Mouse (Mus musculus) embryonic facial prominence, embryonic 13.5 days (tissue): Measurements from ENCODE around the gene Rps21. TPM values are rescaled to one million over a fixed set of nuclear protein-coding genes. Genes with fewer than 3 reads are reported as not detected.

Source experiments
- ATAC-seq: fragments of 200-750 bp; cut with Nextera tagmentation; 2 replicates; pipeline ENCODE4 v1.8.0; 2017; ENCODE audit warnings: low read depth; ENCODE audit not compliant: insufficient number of reproducible peaks, insufficient read depth, low FRiP score, low TSS enrichment
- H3K27ac ChIP-seq: fragments of 300-500 bp; sonication (generic); 2 replicates; pipeline ENCODE4 v1.5.1; 2015; ENCODE audit warnings: moderate library complexity, mild to moderate bottlenecking, inconsistent platforms
- H3K27me3 ChIP-seq: fragments of 300-500 bp; sonication (generic); 2 replicates; pipeline ENCODE4 v1.6.1; 2015; ENCODE audit warnings: mild to moderate bottlenecking, inconsistent platforms
- H3K36me3 ChIP-seq: fragments of 300-500 bp; sonication (generic); 2 replicates; pipeline ENCODE4 v1.6.1; 2015; ENCODE audit warnings: mild to moderate bottlenecking, inconsistent platforms
- H3K4me1 ChIP-seq: fragments of 300-500 bp; sonication (generic); 2 replicates; pipeline ENCODE4 v1.6.1; 2015; ENCODE audit warnings: inconsistent platforms
- H3K4me2 ChIP-seq: fragments of 300-500 bp; sonication (generic); 2 replicates; pipeline ENCODE4 v1.6.1; 2015; ENCODE audit warnings: moderate library complexity, mild to moderate bottlenecking, inconsistent platforms
- H3K4me3 ChIP-seq: fragments of 300-500 bp; sonication (generic); 2 replicates; pipeline ENCODE4 v1.5.1; 2015; ENCODE audit warnings: mild to moderate bottlenecking, inconsistent platforms
- H3K9ac ChIP-seq: fragments of 300-500 bp; sonication (generic); 2 replicates; pipeline ENCODE4 v1.6.1; 2015; ENCODE audit warnings: mild to moderate bottlenecking, inconsistent platforms
- H3K9me3 ChIP-seq: fragments of 300-500 bp; sonication (generic); 2 replicates; pipeline ENCODE4 v1.6.1; 2016; ENCODE audit warnings: inconsistent platforms
- WGBS: fragments of 180-500 bp; shearing (Covaris S2); methylation state at CpG from one replicate; pipeline ENCODE4 v1.1.7; 2015; ENCODE audit warnings: mixed read lengths; 5-methylcytosine and 5-hydroxymethylcytosine counted together
- polyA plus RNA-seq: library from polyadenylated mRNA; unstranded; fragments of >200 nt; fragmentation: Nextera tagmentation; extraction: Ambion mirVana; gene quantifications from 2 replicates; pipeline ENCODE4 v1.2.1, GENCODE M21; 2015

The Rps21 gene
- polyA plus RNA-seq, 1 experiment from 2014 or later = 689 TPM

GRCm38 (mm10) chr2:180230482-180230881, 26.7 kb upstream of the Rps21 start:
- H3K4me1 ChIP-seq = peaks cover 49% of the 10 kb centered on the region

GRCm38 (mm10) chr2:180233101-180233904, 23.9 kb upstream of the Rps21 start:
- H3K9ac ChIP-seq = no peak overlapping the region
- no peak overlapping the region for H3K4me2 ChIP-seq
- no peaks in the 10 kb centered on the region for H3K36me3 ChIP-seq
- H3K4me3 ChIP-seq = no peak overlapping the region
- ATAC-seq = no peak
- no peaks in the 10 kb centered on the region for H3K9me3 ChIP-seq
- H3K27me3 ChIP-seq = no peaks in the 10 kb centered on the region; the same call in 1 of the 2 replicates
- peaks cover 34% of the 10 kb centered on the region for H3K4me1 ChIP-seq
- H3K27ac ChIP-seq = no peak overlapping the region
- 86% methylated on average over 7 of the region's 7 CpGs for WGBS

More at GRCm38 (mm10) chr2:180230482-180230881, 26.7 kb upstream of the Rps21 start:
- H3K36me3 ChIP-seq = no peaks in the 10 kb centered on the region
- H3K9ac ChIP-seq = peak overlapping the region; percentile 27; the same call in 1 of the 2 replicates
- H3K4me2 ChIP-seq = no peak overlapping the region
- H3K4me3 ChIP-seq = no peak overlapping the region
- peaks cover 24% of the 10 kb centered on the region for H3K27me3 ChIP-seq
- H3K9me3 ChIP-seq = no peaks in the 10 kb centered on the region
- no peak overlapping the region for H3K27ac ChIP-seq
- no peak for ATAC-seq
- WGBS = 37% methylated on average over 4 of the region's 4 CpGs

GRCm38 (mm10) chr2:180234353-180234752, 22.8 kb upstream of the Rps21 start:
- no peak overlapping the region for H3K4me2 ChIP-seq
- 81% methylated on average over 8 of the region's 8 CpGs for WGBS
- no peak overlapping the region for H3K4me3 ChIP-seq
- no peaks in the 10 kb centered on the region for H3K27me3 ChIP-seq
- H3K9ac ChIP-seq = no peak overlapping the region
- H3K36me3 ChIP-seq = no peaks in the 10 kb centered on the region
- no peaks in the 10 kb centered on the region for H3K9me3 ChIP-seq
- no peak for ATAC-seq
- peak overlapping the region; percentile 82 for H3K27ac ChIP-seq
- H3K4me1 ChIP-seq = peaks cover 28% of the 10 kb centered on the region

- no peak overlapping the region for H3K4me3 ChIP-seq
- peak overlapping the region; percentile 82 for H3K27ac ChIP-seq
- H3K4me2 ChIP-seq = peak overlapping the region; percentile 0; the same call in 1 of the 2 replicates
- no peaks in the 10 kb centered on the region for H3K27me3 ChIP-seq
- peak; percentile 60; the same call in 1 of the 2 replicates for ATAC-seq
- peaks cover 28% of the 10 kb centered on the region for H3K4me1 ChIP-seq
- H3K9ac ChIP-seq = no peak overlapping the region
- 49% methylated on average over 6 of the region's 6 CpGs for WGBS
- H3K36me3 ChIP-seq = no peaks in the 10 kb centered on the region
- no peaks in the 10 kb centered on the region for H3K9me3 ChIP-seq
These were observed 22.2 kb upstream of the Rps21 start for GRCm38 (mm10) chr2:180234980-180235379.

GRCm38 (mm10) chr2:180235788-180236187, 21.4 kb upstream of the Rps21 start:
- Histone ChIP-seq H3K4me3 (no peak overlapping the region), H3K9ac (no peak overlapping the region), H3K4me2 (no peak overlapping the region), H3K27me3 (no peaks in the 10 kb centered on the region), H3K4me1 (peaks cover 24% of the 10 kb centered on the region), H3K9me3 (no peaks in the 10 kb centered on the region), H3K27ac (peak overlapping the region; percentile 82), H3K36me3 (no peaks in the 10 kb centered on the region)
- 75% methylated on average over 4 of the region's 4 CpGs for WGBS
- no peak for ATAC-seq

DNA sequence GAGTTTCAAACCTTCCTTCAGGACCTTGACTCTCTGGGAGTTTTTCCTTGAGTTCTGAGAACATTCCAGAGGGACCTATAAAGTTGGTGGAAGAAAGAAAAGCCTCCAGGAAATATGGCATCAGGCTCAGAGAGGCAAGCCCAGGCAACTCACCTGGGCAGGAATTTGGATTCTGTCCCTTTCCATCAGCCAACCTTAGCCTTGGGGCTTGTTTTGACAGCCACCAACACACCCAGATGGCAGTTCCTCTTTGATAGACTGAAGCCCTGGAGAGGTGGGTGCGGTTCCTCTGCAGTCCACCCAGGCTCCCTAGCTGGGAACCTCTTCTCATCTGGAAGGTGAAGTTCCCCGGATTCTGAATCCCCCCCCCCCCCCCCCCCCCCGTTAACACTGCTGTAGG, 20.7 kb upstream of the Rps21 start:
- Histone ChIP-seq H3K4me3 (no peak overlapping the region), H3K36me3 (no peaks in the 10 kb centered on the region), H3K27me3 (no peaks in the 10 kb centered on the region), H3K9ac (no peak overlapping the region), H3K4me1 (peaks cover 24% of the 10 kb centered on the region), H3K4me2 (no peak overlapping the region), H3K27ac (peak overlapping the region; percentile 82), H3K9me3 (0 out of 2 replicates have a peak, but pooled peaks cover under 1% of the 10 kb centered on the region)
- no peak; the same call in 1 of the 2 replicates for ATAC-seq
- WGBS = 46% methylated on average over 3 of the region's 3 CpGs

DNA sequence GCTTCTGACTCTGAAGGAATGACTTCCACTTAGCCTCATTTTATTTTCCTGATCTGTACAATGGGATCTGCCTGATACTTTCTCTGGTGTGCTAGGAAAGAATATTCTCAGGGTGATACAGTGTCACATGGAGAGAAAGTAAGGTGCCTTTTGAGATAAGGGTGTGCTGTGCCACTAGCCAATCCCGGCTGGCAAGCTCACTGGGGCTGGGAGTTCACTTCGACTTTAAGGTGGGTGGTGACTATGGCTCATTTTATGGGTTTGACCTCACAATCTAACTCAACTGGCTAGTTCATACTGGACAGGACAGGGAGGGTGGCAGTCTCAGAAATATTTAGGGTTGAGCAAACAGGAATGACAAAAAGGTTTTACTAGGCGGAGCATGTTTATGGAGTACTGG, 20.2 kb upstream of the Rps21 start:
- Histone ChIP-seq H3K27ac (no peak overlapping the region), H3K36me3 (no peaks in the 10 kb centered on the region), H3K4me3 (no peak overlapping the region), H3K27me3 (no peaks in the 10 kb centered on the region), H3K4me2 (no peak overlapping the region), H3K9ac (no peak overlapping the region), H3K9me3 (0 out of 2 replicates have a peak, but pooled peaks cover 5% of the 10 kb centered on the region), H3K4me1 (peaks cover 24% of the 10 kb centered on the region)
- 85% methylated on average over 3 of the region's 3 CpGs for WGBS
- ATAC-seq = no peak

DNA sequence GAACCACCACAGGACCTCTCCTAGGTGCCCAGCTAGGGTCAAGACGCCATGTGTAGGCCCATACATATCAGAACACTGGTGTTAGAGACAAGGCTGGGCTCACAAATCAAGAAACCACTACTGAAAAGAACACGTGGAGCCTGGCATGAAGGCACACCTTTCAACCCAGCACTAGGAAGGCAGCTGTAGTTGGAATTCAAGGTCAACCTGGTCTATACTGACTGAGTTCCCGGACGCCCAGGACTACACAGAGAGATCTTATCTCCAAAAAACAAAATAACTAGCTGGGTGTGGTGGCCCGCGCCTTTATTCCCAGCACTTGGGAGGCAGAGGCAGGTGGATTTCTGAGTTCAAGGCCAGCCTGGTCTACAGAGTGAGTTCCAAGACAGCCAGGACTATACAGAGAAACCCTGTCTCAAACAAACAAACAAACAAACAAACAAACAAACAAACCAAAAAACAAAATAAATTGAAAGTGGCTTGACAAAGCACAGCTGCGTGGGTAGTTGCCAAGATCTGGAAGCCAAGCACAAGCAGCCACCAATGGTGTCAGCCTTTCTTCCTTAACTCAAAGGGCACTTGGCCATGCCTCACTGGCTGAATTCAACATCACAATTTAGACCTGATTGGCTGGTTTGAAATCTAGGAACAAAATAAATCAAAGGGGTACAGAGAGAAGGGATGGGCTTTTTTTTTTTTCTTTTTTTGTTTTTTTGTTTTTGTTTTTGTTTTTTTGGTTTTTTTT, 19.4 kb upstream of the Rps21 start:
- Histone ChIP-seq H3K27me3 (no peaks in the 10 kb centered on the region), H3K4me2 (no peak overlapping the region), H3K4me3 (no peak overlapping the region), H3K9ac (no peak overlapping the region), H3K9me3 (0 out of 2 replicates have a peak, but pooled peaks cover 5% of the 10 kb centered on the region), H3K36me3 (no peaks in the 10 kb centered on the region), H3K4me1 (peaks cover 24% of the 10 kb centered on the region), H3K27ac (no peak overlapping the region)
- ATAC-seq = no peak
- 90% methylated on average over 7 of the region's 7 CpGs for WGBS

GRCm38 (mm10) chr2:180238591-180238990, 18.6 kb upstream of the Rps21 start:
- H3K27me3 ChIP-seq = no peaks in the 10 kb centered on the region
- H3K36me3 ChIP-seq = no peaks in the 10 kb centered on the region
- no peak overlapping the region for H3K9ac ChIP-seq
- 0 out of 2 replicates have a peak, but pooled peaks cover 5% of the 10 kb centered on the region for H3K9me3 ChIP-seq
- H3K4me1 ChIP-seq = peaks cover 24% of the 10 kb centered on the region
- WGBS = 74% methylated on average over 5 of the region's 5 CpGs
- no peak overlapping the region for H3K4me3 ChIP-seq
- H3K4me2 ChIP-seq = no peak overlapping the region
- ATAC-seq = no peak
- no peak overlapping the region for H3K27ac ChIP-seq

DNA sequence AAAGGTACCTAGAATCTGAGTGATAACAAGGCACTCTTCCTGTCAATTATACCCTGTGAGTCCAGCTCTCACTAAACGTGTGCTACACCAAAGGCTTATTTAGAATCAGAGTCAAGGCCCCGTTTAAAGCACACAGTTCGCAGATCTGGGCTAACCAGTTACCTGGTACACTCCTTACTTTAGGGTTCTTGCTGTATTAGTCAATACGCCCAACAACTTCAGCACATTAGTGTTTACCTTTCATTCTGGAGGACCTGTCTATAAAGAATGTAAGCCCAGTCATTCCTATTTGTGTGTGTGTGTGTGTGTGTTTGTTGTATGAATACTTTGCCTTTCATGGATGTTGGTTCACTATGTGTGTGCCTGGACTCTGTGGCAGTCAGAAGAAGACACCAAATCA, 14.1 kb upstream of the Rps21 start:
- ATAC-seq = no peak

DNA sequence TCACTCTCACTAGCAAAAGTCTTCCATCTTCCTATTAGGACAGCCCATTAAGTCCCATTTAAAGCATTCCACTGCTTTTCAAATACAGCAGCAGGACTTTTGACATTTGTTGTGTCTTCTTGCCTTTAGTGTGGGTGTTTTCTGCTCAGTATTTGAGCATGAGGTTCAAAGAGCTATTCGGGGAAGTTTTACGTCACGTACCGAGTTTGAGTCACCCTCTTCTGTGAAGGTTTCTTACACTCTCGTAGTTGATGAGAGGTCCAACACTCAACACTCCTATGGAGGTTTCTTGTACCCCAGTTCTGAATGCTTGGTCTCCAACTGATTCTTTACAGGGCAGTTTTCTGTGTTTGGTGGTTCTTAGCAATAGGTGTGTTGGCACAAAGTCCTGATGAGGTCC, 9.3 kb upstream of the Rps21 start:
- H3K36me3 ChIP-seq = no peaks in the 10 kb centered on the region
- WGBS = 85% methylated on average over 5 of the region's 5 CpGs

More for the DNA sequence above, 14.1 kb upstream of the Rps21 start:
- H3K27me3 ChIP-seq = no peaks in the 10 kb centered on the region
- no peak overlapping the region for H3K27ac ChIP-seq
- H3K4me2 ChIP-seq = no peak overlapping the region
- WGBS = 88% methylated on average over 4 of the region's 4 CpGs
- no peak overlapping the region for H3K9ac ChIP-seq
- H3K9me3 ChIP-seq = 0 out of 2 replicates have a peak, but pooled peaks cover 5% of the 10 kb centered on the region
- no peaks in the 10 kb centered on the region for H3K36me3 ChIP-seq
- no peaks in the 10 kb centered on the region for H3K4me1 ChIP-seq
- no peak overlapping the region for H3K4me3 ChIP-seq

More for the DNA sequence above, 9.3 kb upstream of the Rps21 start:
- H3K9me3 ChIP-seq = no peaks in the 10 kb centered on the region
- H3K27me3 ChIP-seq = no peaks in the 10 kb centered on the region
- no peak overlapping the region for H3K27ac ChIP-seq
- no peak overlapping the region for H3K4me2 ChIP-seq
- H3K9ac ChIP-seq = no peak overlapping the region
- H3K4me3 ChIP-seq = no peak overlapping the region
- H3K4me1 ChIP-seq = no peaks in the 10 kb centered on the region
- ATAC-seq = no peak
